Mouse (Mus musculus): ENCODE data around the gene Arel1. TPM values are rescaled to one million over a fixed set of nuclear protein-coding genes. Genes with fewer than 3 reads are reported as not detected.

Gene Arel1
- total RNA-seq, 4 experiments from 2014 or later: 27.0 to 28.3 (median 27.9) TPM

- DNase-seq (ENCODE audit: low spot score in 2 of 2): no peak
These were observed 22.0 kb downstream of the Arel1 start for GRCm38 (mm10) chr12:84948584-84949285.

- DNase-seq (ENCODE audit: low spot score in 2 of 2): no peak
These were observed 22.7 kb downstream of the Arel1 start for GRCm38 (mm10) chr12:84947894-84948583.

- no peak for DNase-seq (ENCODE audit: low spot score in 2 of 2)
These were observed 25.7 kb downstream of the Arel1 start for GRCm38 (mm10) chr12:84944813-84945553.

- DNase-seq (ENCODE audit: low spot score in 2 of 2): no peak
These were observed 26.4 kb downstream of the Arel1 start for GRCm38 (mm10) chr12:84944150-84944812.

GRCm38 (mm10) chr12:84943006-84943952, 27.4 kb downstream of the Arel1 start:
- DNase-seq (ENCODE audit: low spot score in 2 of 2): no peak

- DNase-seq (ENCODE audit: low spot score in 2 of 2): no peak
These were observed 29.0 kb downstream of the Arel1 start for GRCm38 (mm10) chr12:84941717-84942116.

- DNase-seq (ENCODE audit: low spot score in 2 of 2): no peak
These were observed 30.4 kb downstream of the Arel1 start for GRCm38 (mm10) chr12:84940343-84940742.

GRCm38 (mm10) chr12:84939117-84939516, 31.6 kb downstream of the Arel1 start:
- no peak for DNase-seq (ENCODE audit: low spot score in 2 of 2)

GRCm38 (mm10) chr12:84935343-84935742, 35.4 kb downstream of the Arel1 start:
- no peak for DNase-seq (ENCODE audit: low spot score in 2 of 2)

- DNase-seq (ENCODE audit: low spot score in 2 of 2): no peak
These were observed 38.5 kb downstream of the Arel1 start for GRCm38 (mm10) chr12:84932210-84932609.

GRCm38 (mm10) chr12:84926542-84926941, 44.2 kb downstream of the Arel1 start:
- no peak for DNase-seq (ENCODE audit: low spot score in 2 of 2)

- DNase-seq (ENCODE audit: low spot score in 2 of 2): no peak
These were observed 46.4 kb downstream of the Arel1 start for GRCm38 (mm10) chr12:84924324-84924723.

- no peak for DNase-seq (ENCODE audit: low spot score in 2 of 2)
These were observed 48.8 kb downstream of the Arel1 start for GRCm38 (mm10) chr12:84921881-84922419.

- DNase-seq (ENCODE audit: low spot score in 2 of 2): no peak
These were observed 51.9 kb downstream of the Arel1 start for GRCm38 (mm10) chr12:84918809-84919208.

GRCm38 (mm10) chr12:84917799-84918198, 52.9 kb downstream of the Arel1 start:
- no peak for DNase-seq (ENCODE audit: low spot score in 2 of 2)

- no peak for DNase-seq (ENCODE audit: low spot score in 2 of 2)
These were observed 55.7 kb downstream of the Arel1 start for GRCm38 (mm10) chr12:84914959-84915358.

- DNase-seq (ENCODE audit: low spot score in 2 of 2): no peak
These were observed 58.0 kb downstream of the Arel1 start for GRCm38 (mm10) chr12:84912652-84913104.

GRCm38 (mm10) chr12:84911640-84912039, 59.1 kb downstream of the Arel1 start:
- DNase-seq (ENCODE audit: low spot score in 2 of 2): no peak

GRCm38 (mm10) chr12:84910066-84910465, 60.6 kb downstream of the Arel1 start:
- no peak for DNase-seq (ENCODE audit: low spot score in 2 of 2)
